Mouse (Mus musculus) embryonic facial prominence, embryonic 13.5 days (tissue): Measurements from ENCODE around the gene Olfr71. TPM values are rescaled to one million over a fixed set of nuclear protein-coding genes. Genes with fewer than 3 reads are reported as not detected.

Experiments used
- ATAC-seq: fragments of 200-750 bp; cut with Nextera tagmentation; 2 replicates; pipeline ENCODE4 v1.8.0; 2017; ENCODE audit warnings: low read depth; ENCODE audit not compliant: insufficient number of reproducible peaks, insufficient read depth, low FRiP score, low TSS enrichment
- H3K27ac ChIP-seq: fragments of 300-500 bp; sonication (generic); 2 replicates; pipeline ENCODE4 v1.5.1; 2015; ENCODE audit warnings: moderate library complexity, mild to moderate bottlenecking, inconsistent platforms
- H3K27me3 ChIP-seq: fragments of 300-500 bp; sonication (generic); 2 replicates; pipeline ENCODE4 v1.6.1; 2015; ENCODE audit warnings: mild to moderate bottlenecking, inconsistent platforms
- H3K36me3 ChIP-seq: fragments of 300-500 bp; sonication (generic); 2 replicates; pipeline ENCODE4 v1.6.1; 2015; ENCODE audit warnings: mild to moderate bottlenecking, inconsistent platforms
- H3K4me1 ChIP-seq: fragments of 300-500 bp; sonication (generic); 2 replicates; pipeline ENCODE4 v1.6.1; 2015; ENCODE audit warnings: inconsistent platforms
- H3K4me2 ChIP-seq: fragments of 300-500 bp; sonication (generic); 2 replicates; pipeline ENCODE4 v1.6.1; 2015; ENCODE audit warnings: moderate library complexity, mild to moderate bottlenecking, inconsistent platforms
- H3K4me3 ChIP-seq: fragments of 300-500 bp; sonication (generic); 2 replicates; pipeline ENCODE4 v1.5.1; 2015; ENCODE audit warnings: mild to moderate bottlenecking, inconsistent platforms
- H3K9ac ChIP-seq: fragments of 300-500 bp; sonication (generic); 2 replicates; pipeline ENCODE4 v1.6.1; 2015; ENCODE audit warnings: mild to moderate bottlenecking, inconsistent platforms
- H3K9me3 ChIP-seq: fragments of 300-500 bp; sonication (generic); 2 replicates; pipeline ENCODE4 v1.6.1; 2016; ENCODE audit warnings: inconsistent platforms
- WGBS: fragments of 180-500 bp; shearing (Covaris S2); methylation state at CpG from one replicate; pipeline ENCODE4 v1.1.7; 2015; ENCODE audit warnings: mixed read lengths; 5-methylcytosine and 5-hydroxymethylcytosine counted together
- polyA plus RNA-seq: library from polyadenylated mRNA; unstranded; fragments of >200 nt; fragmentation: Nextera tagmentation; extraction: Ambion mirVana; gene quantifications from 2 replicates; pipeline ENCODE4 v1.2.1, GENCODE M21; 2015

Olfr71 gene
- polyA plus RNA-seq, 1 experiment from 2014 or later: not detected

GRCm38 (mm10) chr4:43711821-43712220 lies 1.8 kb upstream of the Olfr71 start:
- Histone ChIP-seq H3K9me3 (no peaks in the 10 kb centered on the region), H3K9ac (no peak overlapping the region), H3K4me1 (peaks cover 3% of the 10 kb centered on the region; the same call in 1 of the 2 replicates), H3K4me3 (no peak overlapping the region), H3K27me3 (no peaks in the 10 kb centered on the region; the same call in 1 of the 2 replicates), H3K36me3 (no peaks in the 10 kb centered on the region), H3K27ac (no peak overlapping the region), H3K4me2 (no peak overlapping the region)
- ATAC-seq: no peak
- WGBS: 1% methylated on average over 2 of the region's 2 CpGs

GRCm38 (mm10) chr4:43705991-43706390 lies 4.1 kb downstream of the Olfr71 start:
- no peaks in the 10 kb centered on the region for H3K36me3 ChIP-seq
- H3K9me3 ChIP-seq: no peaks in the 10 kb centered on the region
- H3K4me3 ChIP-seq: no peak overlapping the region
- WGBS: 81% methylated on average over 13 of the region's 13 CpGs
- H3K4me1 ChIP-seq: no peaks in the 10 kb centered on the region
- no peak for ATAC-seq
- H3K9ac ChIP-seq: no peak overlapping the region
- no peak overlapping the region for H3K27ac ChIP-seq
- H3K4me2 ChIP-seq: no peak overlapping the region
- H3K27me3 ChIP-seq: no peaks in the 10 kb centered on the region

GRCm38 (mm10) chr4:43703851-43704250 lies 6.2 kb downstream of the Olfr71 start:
- Histone ChIP-seq H3K9me3 (no peaks in the 10 kb centered on the region), H3K27me3 (no peaks in the 10 kb centered on the region), H3K4me3 (no peak overlapping the region), H3K27ac (no peak overlapping the region), H3K4me1 (no peaks in the 10 kb centered on the region), H3K4me2 (no peak overlapping the region), H3K9ac (no peak overlapping the region), H3K36me3 (no peaks in the 10 kb centered on the region)
- WGBS: 78% methylated on average over 8 of the region's 8 CpGs
- no peak for ATAC-seq

GRCm38 (mm10) chr4:43703439-43703838 lies 6.6 kb downstream of the Olfr71 start:
- WGBS: 75% methylated on average over 6 of the region's 6 CpGs
- Histone ChIP-seq H3K36me3 (no peaks in the 10 kb centered on the region), H3K4me2 (no peak overlapping the region), H3K4me3 (no peak overlapping the region), H3K9ac (no peak overlapping the region), H3K4me1 (no peaks in the 10 kb centered on the region), H3K27me3 (no peaks in the 10 kb centered on the region), H3K9me3 (no peaks in the 10 kb centered on the region), H3K27ac (no peak overlapping the region)
- ATAC-seq: no peak

- no peak within 1 kb of the TSS for H3K4me2 ChIP-seq
- WGBS: 86% methylated on average over 6 of the region's 6 CpGs
- no peak within 1 kb of the TSS for H3K9ac ChIP-seq
- H3K27me3 ChIP-seq: 0 out of 2 replicates have a peak, but pooled peaks cover 4% of the 10 kb centered on the region
- ATAC-seq: no peak
- no peaks in the 10 kb centered on the region for H3K9me3 ChIP-seq
- no peaks in the 10 kb centered on the region for H3K4me1 ChIP-seq
- no peaks in the 10 kb centered on the region for H3K36me3 ChIP-seq
- no peak within 1 kb of the TSS for H3K4me3 ChIP-seq
- H3K27ac ChIP-seq: no peak within 1 kb of the TSS
Measured at GRCm38 (mm10) chr4:43700707-43701106, 9.3 kb downstream of the Olfr71 start, which contains the start of gene Olfr70. Gene Olfr70 (minus strand): TSS chr4:43700807.

- Histone ChIP-seq H3K9ac (no peak overlapping the region), H3K27ac (no peak overlapping the region), H3K4me1 (no peaks in the 10 kb centered on the region), H3K36me3 (no peaks in the 10 kb centered on the region), H3K27me3 (0 out of 2 replicates have a peak, but pooled peaks cover 4% of the 10 kb centered on the region), H3K4me3 (no peak overlapping the region), H3K4me2 (no peak overlapping the region), H3K9me3 (no peaks in the 10 kb centered on the region)
- ATAC-seq: no peak
- 91% methylated on average over 13 of the region's 13 CpGs for WGBS
Measured at GRCm38 (mm10) chr4:43696561-43696960, 13.5 kb downstream of the Olfr71 start.

- Histone ChIP-seq H3K9ac (no peak overlapping the region), H3K27me3 (0 out of 2 replicates have a peak, but pooled peaks cover 4% of the 10 kb centered on the region), H3K4me2 (no peak overlapping the region), H3K9me3 (no peaks in the 10 kb centered on the region), H3K36me3 (peaks cover 7% of the 10 kb centered on the region; the same call in 1 of the 2 replicates), H3K27ac (no peak overlapping the region), H3K4me3 (no peak overlapping the region), H3K4me1 (no peaks in the 10 kb centered on the region)
- ATAC-seq: no peak
- 33% methylated on average over 9 of the region's 9 CpGs for WGBS
Measured at GRCm38 (mm10) chr4:43695249-43695671, 14.8 kb downstream of the Olfr71 start.

- ATAC-seq: no peak
- H3K4me3 ChIP-seq: no peak overlapping the region
- H3K9ac ChIP-seq: no peak overlapping the region
- H3K9me3 ChIP-seq: no peaks in the 10 kb centered on the region
- 85% methylated on average over 1 of the region's 1 CpGs for WGBS
- H3K4me1 ChIP-seq: no peaks in the 10 kb centered on the region
- H3K27ac ChIP-seq: no peak overlapping the region
- H3K4me2 ChIP-seq: no peak overlapping the region
- peaks cover 13% of the 10 kb centered on the region for H3K36me3 ChIP-seq
- 0 out of 2 replicates have a peak, but pooled peaks cover 4% of the 10 kb centered on the region for H3K27me3 ChIP-seq
Measured at GRCm38 (mm10) chr4:43694439-43695248, 15.4 kb downstream of the Olfr71 start.

GRCm38 (mm10) chr4:43693806-43694241 lies 16.2 kb downstream of the Olfr71 start:
- H3K27me3 ChIP-seq: 0 out of 2 replicates have a peak, but pooled peaks cover 4% of the 10 kb centered on the region
- WGBS: 80% methylated on average over 5 of the region's 5 CpGs
- no peak for ATAC-seq
- H3K36me3 ChIP-seq: peaks cover 21% of the 10 kb centered on the region
- H3K4me1 ChIP-seq: no peaks in the 10 kb centered on the region
- H3K4me2 ChIP-seq: no peak overlapping the region
- no peak overlapping the region for H3K27ac ChIP-seq
- no peak overlapping the region for H3K9ac ChIP-seq
- H3K9me3 ChIP-seq: no peaks in the 10 kb centered on the region
- no peak overlapping the region for H3K4me3 ChIP-seq

GRCm38 (mm10) chr4:43691026-43691425 lies 19.0 kb downstream of the Olfr71 start:
- Histone ChIP-seq H3K27me3 (no peaks in the 10 kb centered on the region), H3K9me3 (no peaks in the 10 kb centered on the region), H3K36me3 (peaks cover 45% of the 10 kb centered on the region), H3K27ac (no peak overlapping the region), H3K4me2 (no peak overlapping the region), H3K4me1 (no peaks in the 10 kb centered on the region), H3K9ac (no peak overlapping the region), H3K4me3 (no peak overlapping the region)
- WGBS: 77% methylated on average over 5 of the region's 5 CpGs
- no peak for ATAC-seq

GRCm38 (mm10) chr4:43690021-43690420 lies 20.0 kb downstream of the Olfr71 start:
- 0 out of 2 replicates have a peak overlapping the region, but pooled peaks have one; percentile 11 for H3K9ac ChIP-seq
- H3K27me3 ChIP-seq: no peaks in the 10 kb centered on the region
- no peak overlapping the region for H3K4me2 ChIP-seq
- ATAC-seq: no peak
- WGBS: 96% methylated on average over 17 of the region's 17 CpGs
- H3K9me3 ChIP-seq: no peaks in the 10 kb centered on the region
- H3K36me3 ChIP-seq: peaks cover 55% of the 10 kb centered on the region
- no peak overlapping the region for H3K27ac ChIP-seq
- no peaks in the 10 kb centered on the region for H3K4me1 ChIP-seq
- H3K4me3 ChIP-seq: no peak overlapping the region
